Mouse (Mus musculus) embryonic facial prominence, embryonic 15.5 days (tissue): ENCODE measurements around the gene Anxa6. TPM values are rescaled to one million over a fixed set of nuclear protein-coding genes. Genes with fewer than 3 reads are reported as not detected.

Experiments used
- ATAC-seq: fragments of 200-750 bp; cut with Nextera tagmentation; 2 replicates; pipeline ENCODE4 v1.8.0; 2017; ENCODE audit warnings: low read depth, moderate TSS enrichment; ENCODE audit not compliant: insufficient number of reproducible peaks, low FRiP score, low TSS enrichment
- H3K27ac ChIP-seq: fragments of 300-500 bp; sonication (generic); replicated peaks from 2 replicates; pipeline ENCODE4 v1.5.1; 2015; ENCODE audit warnings: mild to moderate bottlenecking, inconsistent platforms
- H3K27me3 ChIP-seq: fragments of 300-500 bp; sonication (generic); 2 replicates; pipeline ENCODE4 v1.6.1; 2015; ENCODE audit warnings: inconsistent platforms
- H3K36me3 ChIP-seq: fragments of 300-500 bp; sonication (generic); 2 replicates; pipeline ENCODE4 v1.6.1; 2015; ENCODE audit warnings: mild to moderate bottlenecking, inconsistent platforms
- H3K4me1 ChIP-seq: fragments of 300-500 bp; sonication (generic); 2 replicates; pipeline ENCODE4 v1.6.1; 2015; ENCODE audit warnings: inconsistent platforms
- H3K4me2 ChIP-seq: fragments of 300-500 bp; sonication (generic); replicated peaks from 2 replicates; pipeline ENCODE4 v1.6.1; 2015; ENCODE audit warnings: mild to moderate bottlenecking, inconsistent platforms
- H3K4me3 ChIP-seq: fragments of 300-500 bp; sonication (generic); replicated peaks from 2 replicates; pipeline ENCODE4 v1.5.1; 2015; ENCODE audit warnings: mild to moderate bottlenecking, inconsistent platforms
- H3K9ac ChIP-seq: fragments of 300-500 bp; sonication (generic); 2 replicates; pipeline ENCODE4 v1.6.1; 2015; ENCODE audit warnings: inconsistent platforms
- H3K9me3 ChIP-seq: fragments of 300-500 bp; sonication (generic); replicated peaks from 2 replicates; pipeline ENCODE4 v1.6.1; 2016; ENCODE audit warnings: inconsistent platforms
- WGBS: fragments of 180-500 bp; shearing (Covaris S2); methylation state at CpG from one replicate; pipeline ENCODE4 v1.1.7; 2015; 5-methylcytosine and 5-hydroxymethylcytosine counted together
- polyA plus RNA-seq: library from polyadenylated mRNA; unstranded; fragments of >200 nt; fragmentation: Nextera tagmentation; extraction: Ambion mirVana; gene quantifications from 2 replicates; pipeline ENCODE4 v1.2.1, GENCODE M21; 2015

Anxa6 gene
- polyA plus RNA-seq, 1 experiment from 2014 or later = 355 TPM

DNA sequence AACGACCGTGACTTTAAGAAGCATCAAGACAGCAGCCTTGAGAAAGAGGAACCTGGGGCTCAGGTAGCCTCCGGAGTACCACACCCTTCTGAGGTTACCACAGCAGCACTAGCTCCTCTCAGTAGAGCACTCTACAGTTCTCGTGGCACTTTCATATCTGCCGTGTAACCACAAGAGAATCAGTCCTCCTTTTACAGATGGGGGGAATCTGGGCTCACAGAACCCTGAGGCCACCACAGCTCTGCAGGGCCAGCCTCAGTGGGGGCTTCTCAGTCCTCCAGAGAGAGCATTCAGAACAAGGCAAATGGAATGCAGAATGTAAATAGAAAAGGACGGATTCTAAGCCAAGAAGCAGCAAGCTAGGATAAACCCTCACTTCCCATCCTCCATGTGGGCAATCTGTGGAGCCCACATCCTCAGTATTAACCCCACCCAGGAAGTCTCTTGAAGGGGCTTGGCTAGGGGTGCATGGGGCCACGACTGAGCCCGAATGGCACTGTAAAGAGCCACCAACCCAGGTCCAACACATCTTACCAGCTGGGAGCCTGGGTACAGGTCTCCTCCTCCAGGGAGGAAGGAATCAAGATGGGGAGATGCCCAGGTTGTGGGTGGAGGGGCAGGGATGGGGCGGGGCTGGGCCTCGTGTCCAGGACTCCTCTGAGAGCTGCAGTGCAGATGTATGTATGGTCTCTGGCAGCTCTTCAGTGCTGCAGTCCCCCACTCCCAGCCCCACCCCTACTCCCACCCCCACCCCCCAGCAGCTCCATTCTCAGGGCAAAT, 1.8 kb downstream of the Anxa6 start:
- 27% methylated on average over 10 of the region's 10 CpGs for WGBS
- Histone ChIP-seq H3K27ac (peak overlapping the region; percentile 94), H3K4me3 (peak overlapping the region; percentile 75), H3K27me3 (no peaks in the 10 kb centered on the region), H3K36me3 (peaks cover 3% of the 10 kb centered on the region; the same call in 1 of the 2 replicates), H3K4me2 (peak overlapping the region; percentile 87), H3K4me1 (peaks cover 55% of the 10 kb centered on the region), H3K9me3 (no peaks in the 10 kb centered on the region), H3K9ac (peak overlapping the region; percentile 18)
- ATAC-seq = peak; percentile 70; the same call in 1 of the 2 replicates

DNA sequence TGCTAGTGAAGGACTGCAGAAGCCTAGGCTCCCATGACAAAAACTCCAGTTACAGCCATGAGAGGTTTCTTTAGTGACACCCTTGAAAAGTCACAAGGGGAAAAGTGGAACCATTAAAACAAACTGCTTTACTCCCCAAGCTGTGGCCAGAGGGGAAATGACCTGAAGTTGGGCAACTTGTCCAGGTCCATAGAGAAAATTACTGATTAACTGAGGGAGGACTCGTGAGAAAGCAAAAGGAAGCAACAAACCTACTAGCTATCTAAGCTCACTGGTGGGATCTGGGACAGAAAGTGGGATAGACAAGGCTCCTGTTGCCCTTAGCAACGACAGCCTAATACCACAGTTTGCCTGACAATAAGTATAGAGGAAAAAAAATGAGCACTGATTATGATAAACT, 4.7 kb downstream of the Anxa6 start:
- Histone ChIP-seq H3K27ac (peak overlapping the region; percentile 66; the same call in 1 of the 2 replicates), H3K9ac (no peak overlapping the region), H3K4me3 (no peak overlapping the region), H3K9me3 (no peaks in the 10 kb centered on the region), H3K4me2 (no peak overlapping the region), H3K36me3 (peaks cover 8% of the 10 kb centered on the region), H3K4me1 (peaks cover 77% of the 10 kb centered on the region), H3K27me3 (no peaks in the 10 kb centered on the region)
- no peak for ATAC-seq
- WGBS = 68% methylated on average over 2 of the region's 2 CpGs

DNA sequence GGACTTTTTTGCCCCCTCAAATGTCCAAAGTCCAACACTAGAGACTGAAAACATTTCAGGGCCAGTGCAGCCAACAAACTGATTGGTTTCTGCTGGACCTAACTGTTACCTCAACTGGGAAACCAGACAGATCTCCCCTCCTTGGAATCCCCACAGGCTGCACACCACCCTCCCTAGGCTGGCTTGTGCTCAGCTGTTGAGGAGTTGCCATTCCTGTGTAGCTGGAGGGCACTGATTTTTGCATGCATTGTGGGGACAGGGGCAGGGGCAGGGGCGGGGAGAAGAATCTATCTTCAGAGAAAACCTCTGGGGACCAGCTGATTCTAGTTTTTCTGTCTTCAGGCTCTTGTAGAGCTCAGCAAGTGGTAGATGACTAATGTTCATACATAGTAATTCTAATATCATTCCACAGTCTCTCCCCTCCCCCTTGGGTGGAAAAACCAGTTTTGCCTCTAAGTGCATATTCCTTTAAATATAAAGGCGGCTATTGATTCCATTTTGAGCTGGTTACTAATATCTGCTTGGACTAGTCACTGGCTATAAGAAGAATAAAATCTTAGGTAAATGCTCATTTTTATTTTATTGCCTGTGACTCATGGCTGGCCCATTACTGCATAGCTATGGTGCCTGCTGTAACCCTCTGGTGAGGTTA, 5.9 kb downstream of the Anxa6 start:
- 0 out of 2 replicates have a peak overlapping the region, but pooled peaks have one; percentile 6 for H3K4me2 ChIP-seq
- no peaks in the 10 kb centered on the region for H3K9me3 ChIP-seq
- H3K27me3 ChIP-seq = no peaks in the 10 kb centered on the region
- peak overlapping the region; percentile 66; the same call in 1 of the 2 replicates for H3K27ac ChIP-seq
- peaks cover 8% of the 10 kb centered on the region for H3K36me3 ChIP-seq
- H3K4me3 ChIP-seq = no peak overlapping the region
- WGBS = 57% methylated on average over 2 of the region's 2 CpGs
- no peak for ATAC-seq
- no peak overlapping the region for H3K9ac ChIP-seq
- peaks cover 88% of the 10 kb centered on the region for H3K4me1 ChIP-seq

DNA sequence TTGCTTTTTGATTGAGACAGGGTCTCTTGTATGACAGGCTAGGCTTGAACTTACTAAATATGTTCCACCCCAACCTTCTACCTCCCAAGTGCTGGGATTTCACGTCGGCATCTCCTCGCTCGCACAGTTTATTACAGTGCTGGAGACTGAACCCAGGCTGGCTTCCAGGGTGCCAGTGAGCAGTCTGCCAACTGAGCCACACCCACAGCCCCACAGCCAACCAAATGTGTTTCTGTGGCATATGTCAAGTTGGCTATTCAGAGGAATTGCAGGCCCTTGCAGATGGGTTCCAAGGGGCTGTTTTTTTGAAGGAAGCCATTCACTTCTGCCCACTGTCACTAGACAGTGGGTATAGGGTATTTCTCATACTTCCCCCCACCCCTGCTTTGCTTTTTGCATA, 7.3 kb downstream of the Anxa6 start:
- peaks cover 86% of the 10 kb centered on the region for H3K4me1 ChIP-seq
- WGBS = 69% methylated on average over 4 of the region's 4 CpGs

DNA sequence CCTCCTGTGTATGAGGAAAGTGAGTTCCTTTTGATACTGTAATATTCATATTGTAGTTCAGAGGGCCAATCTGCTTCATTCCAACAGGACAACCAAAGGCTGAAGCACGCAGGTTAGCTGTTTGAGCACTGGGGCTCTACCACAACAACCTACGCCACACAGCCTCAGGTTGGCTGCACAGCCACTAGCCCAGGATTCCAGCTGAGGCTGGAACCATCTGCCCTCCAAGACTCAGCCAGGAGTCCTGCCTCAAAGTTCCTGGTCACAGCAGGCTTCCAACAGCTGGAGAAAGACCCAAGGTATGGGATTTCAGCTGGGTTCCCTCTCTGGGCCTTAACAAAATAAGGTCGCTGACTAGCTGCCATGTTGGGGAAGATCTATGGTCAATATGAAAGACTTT, 9.7 kb downstream of the Anxa6 start:
- Histone ChIP-seq H3K4me2 (peak overlapping the region; percentile 42), H3K27me3 (no peaks in the 10 kb centered on the region), H3K4me3 (peak overlapping the region; percentile 6; the same call in 1 of the 2 replicates), H3K9ac (no peak overlapping the region), H3K27ac (peak overlapping the region; percentile 97), H3K9me3 (no peaks in the 10 kb centered on the region), H3K4me1 (peaks cover 91% of the 10 kb centered on the region), H3K36me3 (peaks cover 35% of the 10 kb centered on the region)
- 44% methylated on average over 3 of the region's 3 CpGs for WGBS
- no peak; the same call in 1 of the 2 replicates for ATAC-seq

More for the DNA sequence above, 7.3 kb downstream of the Anxa6 start:
- peaks cover 15% of the 10 kb centered on the region for H3K36me3 ChIP-seq
- no peak overlapping the region for H3K4me2 ChIP-seq
- H3K4me3 ChIP-seq = no peak overlapping the region
- H3K27me3 ChIP-seq = no peaks in the 10 kb centered on the region
- H3K9me3 ChIP-seq = no peaks in the 10 kb centered on the region
- 0 out of 2 replicates have a peak overlapping the region, but pooled peaks have one; percentile 23 for H3K27ac ChIP-seq
- no peak for ATAC-seq
- H3K9ac ChIP-seq = no peak overlapping the region

DNA sequence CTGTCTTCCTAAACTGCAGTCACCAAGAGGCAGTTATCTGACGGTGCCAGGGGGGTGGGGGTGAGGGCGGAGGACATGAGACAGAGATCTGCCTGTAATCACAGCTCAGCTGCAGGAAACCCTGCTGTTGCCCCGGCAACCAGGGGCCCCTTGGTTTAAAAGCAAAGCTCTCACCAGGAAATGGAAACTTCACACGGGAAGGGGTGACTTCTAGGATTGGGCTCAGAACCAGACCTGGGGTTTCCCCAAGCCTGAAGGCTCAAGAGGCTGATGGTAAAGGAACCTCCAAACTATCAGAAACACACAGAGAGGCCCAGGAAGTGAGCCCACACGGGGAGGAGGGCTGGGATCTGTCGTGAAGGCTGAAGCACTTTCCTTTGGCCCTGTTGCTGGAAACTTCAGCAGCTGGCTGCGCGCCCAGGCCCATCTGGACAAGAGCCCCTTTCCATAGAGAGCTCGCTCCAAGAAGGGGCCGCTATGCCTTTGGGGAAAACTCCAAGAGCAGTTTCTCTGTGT, 10.1 kb downstream of the Anxa6 start:
- Histone ChIP-seq H3K4me1 (peaks cover 91% of the 10 kb centered on the region), H3K36me3 (peaks cover 39% of the 10 kb centered on the region), H3K4me3 (peak overlapping the region; percentile 10), H3K4me2 (peak overlapping the region; percentile 42), H3K9me3 (no peaks in the 10 kb centered on the region), H3K9ac (no peak overlapping the region; the same call in 1 of the 2 replicates), H3K27me3 (no peaks in the 10 kb centered on the region), H3K27ac (peak overlapping the region; percentile 97)
- peak; percentile 89 for ATAC-seq
- WGBS = 4% methylated on average over 10 of the region's 10 CpGs

DNA sequence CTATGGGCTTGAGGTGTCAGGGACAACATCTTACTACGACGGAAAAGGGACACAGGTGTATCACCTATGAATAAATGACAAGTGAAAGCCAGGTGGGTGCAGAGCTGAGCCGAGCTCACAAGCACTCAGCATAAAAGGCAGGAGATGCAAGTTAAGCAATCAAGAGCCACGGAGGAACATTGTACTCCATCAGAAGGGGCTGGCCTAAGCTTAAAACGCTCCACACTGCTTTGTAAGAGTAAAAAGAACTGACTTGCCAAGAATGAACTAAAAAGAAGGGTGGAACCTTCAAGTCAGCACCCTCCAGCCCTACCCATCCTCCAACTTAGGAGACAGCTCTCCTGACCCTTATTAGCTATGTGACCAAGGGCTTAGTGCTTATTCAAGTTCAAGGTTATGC, 10.7 kb downstream of the Anxa6 start:
- 45% methylated on average over 5 of the region's 5 CpGs for WGBS
- H3K27me3 ChIP-seq = no peaks in the 10 kb centered on the region
- peaks cover 39% of the 10 kb centered on the region for H3K36me3 ChIP-seq
- H3K27ac ChIP-seq = peak overlapping the region; percentile 97
- H3K9ac ChIP-seq = no peak overlapping the region
- ATAC-seq = no peak
- peaks cover 89% of the 10 kb centered on the region for H3K4me1 ChIP-seq
- H3K4me3 ChIP-seq = peak overlapping the region; percentile 10
- peak overlapping the region; percentile 42 for H3K4me2 ChIP-seq
- no peaks in the 10 kb centered on the region for H3K9me3 ChIP-seq

DNA sequence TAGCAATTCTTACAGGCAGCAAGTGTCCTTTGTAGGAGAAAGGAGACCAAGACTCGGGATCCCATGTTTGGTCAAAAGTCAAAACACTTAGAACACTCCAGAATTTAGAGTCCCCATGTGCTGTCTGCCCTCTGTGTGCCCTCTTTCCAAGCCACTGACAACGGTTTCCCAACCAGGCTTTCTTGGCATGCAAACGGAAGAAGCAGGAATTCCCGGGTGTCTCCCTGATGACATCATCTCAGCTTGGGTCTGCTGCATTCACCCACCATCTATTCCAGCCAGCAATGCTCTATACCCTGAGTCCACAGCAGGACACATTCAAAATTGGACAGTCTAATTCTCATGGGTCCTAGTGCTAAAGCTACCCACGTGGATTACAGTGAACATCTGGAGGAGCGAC, 11.4 kb downstream of the Anxa6 start:
- H3K9me3 ChIP-seq = no peaks in the 10 kb centered on the region
- no peak for ATAC-seq
- no peak overlapping the region for H3K4me3 ChIP-seq
- H3K36me3 ChIP-seq = peaks cover 39% of the 10 kb centered on the region
- H3K27me3 ChIP-seq = no peaks in the 10 kb centered on the region
- H3K27ac ChIP-seq = peak overlapping the region; percentile 97
- H3K4me1 ChIP-seq = peaks cover 89% of the 10 kb centered on the region
- no peak overlapping the region for H3K4me2 ChIP-seq
- WGBS = 39% methylated on average over 6 of the region's 6 CpGs
- 0 out of 2 replicates have a peak overlapping the region, but pooled peaks have one; percentile 1 for H3K9ac ChIP-seq

DNA sequence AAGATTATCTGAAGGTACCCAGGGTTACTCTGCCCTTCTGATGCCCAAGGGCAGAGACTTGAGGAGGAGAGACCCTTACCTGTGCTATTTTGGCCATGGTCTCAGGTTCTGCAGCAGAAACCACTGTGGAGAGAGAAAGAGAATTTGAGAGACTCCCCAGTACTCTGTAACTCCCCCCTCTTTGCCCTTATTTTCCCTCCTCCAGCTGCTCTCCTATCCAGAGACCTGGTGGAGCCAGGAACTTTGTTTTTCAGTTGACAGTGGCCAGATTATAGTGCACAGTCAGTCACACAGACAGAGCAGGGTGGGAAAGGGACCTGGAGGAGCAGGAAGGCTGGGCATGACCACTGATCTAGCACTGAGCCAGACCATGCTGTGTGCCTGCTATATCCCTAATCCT, 11.8 kb downstream of the Anxa6 start:
- peaks cover 36% of the 10 kb centered on the region for H3K36me3 ChIP-seq
- H3K4me2 ChIP-seq = no peak overlapping the region
- no peak overlapping the region for H3K9ac ChIP-seq
- no peak overlapping the region for H3K4me3 ChIP-seq
- no peaks in the 10 kb centered on the region for H3K27me3 ChIP-seq
- ATAC-seq = no peak
- H3K27ac ChIP-seq = peak overlapping the region; percentile 97; the same call in 1 of the 2 replicates
- no peaks in the 10 kb centered on the region for H3K9me3 ChIP-seq
- H3K4me1 ChIP-seq = peaks cover 89% of the 10 kb centered on the region

DNA sequence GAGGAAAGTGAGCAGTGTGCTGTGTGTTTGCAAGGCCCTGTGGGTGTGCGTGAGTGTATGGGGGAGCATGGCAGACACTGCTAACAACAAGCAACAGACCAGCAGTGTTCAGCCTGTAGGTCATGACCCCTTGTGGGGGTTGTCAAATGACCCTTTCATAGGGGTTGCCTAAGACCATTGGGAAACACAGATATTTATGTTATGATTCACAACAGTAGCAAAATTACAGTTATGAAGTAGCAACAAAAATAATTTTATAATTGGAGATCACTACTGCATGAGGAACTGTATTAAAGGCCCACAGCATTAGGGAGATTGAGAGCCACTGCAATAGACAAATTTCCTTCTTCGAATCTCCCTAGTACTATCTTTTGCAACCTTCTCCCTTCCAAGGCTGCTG, 13.5 kb downstream of the Anxa6 start:
- 82% methylated on average over 2 of the region's 2 CpGs for WGBS
- Histone ChIP-seq H3K27me3 (no peaks in the 10 kb centered on the region), H3K36me3 (peaks cover 32% of the 10 kb centered on the region), H3K4me3 (no peak overlapping the region), H3K9me3 (no peaks in the 10 kb centered on the region), H3K9ac (no peak overlapping the region), H3K4me2 (no peak overlapping the region), H3K27ac (0 out of 2 replicates have a peak overlapping the region, but pooled peaks have one; percentile 11), H3K4me1 (peaks cover 85% of the 10 kb centered on the region)
- no peak for ATAC-seq

DNA sequence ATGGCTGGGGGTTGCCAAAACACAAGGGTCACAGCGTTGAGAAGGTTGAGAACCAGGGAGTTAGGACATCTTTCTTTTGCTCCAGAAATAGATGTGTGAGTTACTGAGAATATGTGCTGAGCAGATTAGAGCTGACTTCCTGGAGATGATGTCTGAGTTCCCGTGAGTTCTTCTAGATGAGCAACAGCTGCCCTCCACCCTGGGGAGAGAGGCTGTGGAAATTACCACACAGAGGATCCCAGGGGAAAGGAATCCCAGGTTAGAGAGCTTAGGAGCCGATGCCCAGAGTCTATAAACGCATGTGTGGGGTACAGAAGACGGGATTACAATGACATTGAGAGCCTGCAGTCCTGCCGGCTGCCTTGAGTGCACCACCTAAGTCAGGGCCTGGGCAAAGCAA, 15.2 kb downstream of the Anxa6 start:
- ATAC-seq = no peak
- Histone ChIP-seq H3K4me3 (no peak overlapping the region), H3K4me1 (peaks cover 69% of the 10 kb centered on the region), H3K36me3 (peaks cover 49% of the 10 kb centered on the region), H3K9ac (no peak overlapping the region), H3K27ac (0 out of 2 replicates have a peak overlapping the region, but pooled peaks have one; percentile 13), H3K9me3 (no peaks in the 10 kb centered on the region), H3K27me3 (no peaks in the 10 kb centered on the region), H3K4me2 (no peak overlapping the region)
- WGBS = 54% methylated on average over 6 of the region's 6 CpGs
